Mouse (Mus musculus) layer of hippocampus, adult 18-20 months (tissue): Measurements from ENCODE around the gene Gpr18. TPM values are rescaled to one million over a fixed set of nuclear protein-coding genes. Genes with fewer than 3 reads are reported as not detected.
A peak's percentile ranks its signal among the peaks of the same experiment; 100 is the strongest.

Experiments used
- DNase-seq, 2 experiments: peaks; one replicate each; pipeline ENCODE4 v3.0.0; 2022; ENCODE audit warnings: low spot score in 2 of 2
- long read RNA-seq: library from polyadenylated mRNA; stranded (forward); transcript quantifications from one replicate; pipeline ENCODE4 v2.0.0, GENCODE M21; 2021
- total RNA-seq, 2 experiments: library from RNA; stranded (reverse); gene quantifications; 2 replicates each; pipeline ENCODE4 v1.2.3; 2021

Gpr18 gene
- not detected for total RNA-seq
- long read RNA-seq = 0 reads

DNA sequence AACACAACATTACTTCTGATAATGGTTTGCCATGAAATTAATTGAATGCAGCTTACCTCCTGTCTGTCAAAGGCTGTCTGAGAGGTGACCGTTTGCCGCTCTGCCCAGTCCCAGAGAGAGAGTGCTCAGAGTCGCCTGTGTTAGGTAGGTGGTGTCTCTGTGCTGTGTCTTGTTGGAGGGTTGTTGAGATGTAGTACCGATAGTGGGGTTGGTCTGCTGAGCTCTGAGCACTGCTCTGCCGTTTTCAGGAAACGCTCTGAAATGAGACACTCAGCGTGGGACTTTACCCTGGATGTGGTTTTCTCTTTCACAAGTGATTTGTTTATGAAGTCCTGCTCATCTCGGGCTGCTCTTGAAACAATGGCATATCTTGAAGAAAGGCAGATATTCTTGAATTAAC is at the start of gene Gpr18:
Gene Gpr18, minus strand, starts transcription at position 161 of the 400 bp plus-strand sequence.
- no peak for DNase-seq

DNA sequence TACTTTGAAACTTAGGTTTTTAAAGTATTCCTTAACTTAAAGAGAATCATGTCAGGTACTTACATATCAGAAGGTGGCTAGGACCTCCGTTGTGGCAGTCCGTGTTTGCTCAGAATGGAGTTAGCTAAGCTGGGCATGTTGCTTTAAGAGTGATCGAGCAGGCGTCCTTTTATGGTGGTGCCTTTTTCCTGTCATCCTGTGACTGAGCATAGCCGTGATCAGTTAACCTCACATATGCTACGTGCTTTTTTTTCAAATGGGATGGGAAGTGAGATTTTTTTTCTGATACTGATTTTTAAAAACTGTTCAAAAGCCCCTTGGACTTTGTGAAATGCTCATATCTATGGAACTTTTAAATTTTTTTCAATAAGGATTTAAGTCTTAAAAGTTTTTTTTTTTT is 49.4 kb upstream of the Gpr18 start, which contains the start of gene Gpr183:
Gene Gpr183, minus strand, starts transcription at position 206 of the 400 bp plus-strand sequence.
- DNase-seq = no peak

DNA sequence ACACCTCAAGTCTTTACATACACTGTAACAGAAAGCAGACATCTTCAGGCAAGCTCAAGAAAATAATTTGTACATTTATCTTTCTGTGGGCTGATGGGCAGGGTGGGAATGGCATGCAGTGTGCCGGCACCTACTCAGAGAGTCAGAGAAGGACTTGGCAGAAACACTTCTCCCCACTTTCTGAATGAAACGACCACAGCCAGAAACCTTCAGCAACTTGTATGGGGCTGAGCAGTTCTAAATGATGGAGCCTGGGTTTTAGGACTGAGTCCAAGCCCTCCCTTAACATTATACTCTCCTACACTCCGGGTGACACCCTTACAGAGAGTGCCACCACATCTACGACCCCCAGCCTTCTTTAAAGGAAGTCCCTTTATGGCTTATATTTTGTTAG is 48.4 kb upstream of the Gpr18 start:
- no peak for DNase-seq

DNA sequence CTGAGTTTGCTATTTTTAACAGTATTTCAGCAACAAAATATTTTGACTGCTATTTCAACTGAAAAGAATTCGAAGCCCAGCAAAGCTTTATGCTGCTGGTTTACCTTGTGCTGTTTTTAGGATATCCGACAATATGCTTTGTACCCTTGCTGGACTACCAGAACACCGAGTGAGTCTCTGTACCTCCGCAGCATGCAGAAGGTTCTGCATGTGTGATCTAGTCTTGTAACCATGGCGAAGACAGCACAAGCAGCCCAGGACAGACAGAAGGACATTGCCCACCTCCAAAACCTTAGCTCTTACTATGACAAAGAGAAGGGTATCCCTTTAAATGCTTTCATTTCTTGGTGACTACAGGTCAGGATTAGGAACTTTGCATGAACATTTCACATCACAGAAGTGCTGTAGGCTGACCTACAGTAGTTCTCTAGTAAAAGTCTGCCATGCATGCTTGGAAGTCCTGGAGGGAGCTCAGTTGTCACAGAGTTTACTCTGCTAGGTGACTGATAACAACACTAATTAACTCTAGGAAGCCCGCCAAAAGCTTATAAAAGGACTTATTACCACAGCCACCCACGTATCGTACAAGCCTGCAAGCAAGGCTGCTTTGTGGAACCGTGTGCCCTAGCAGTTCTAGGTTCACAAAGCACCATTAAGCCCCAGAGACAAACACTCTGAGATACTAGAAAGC is 47.8 kb upstream of the Gpr18 start:
- DNase-seq = peak in 1 of 2 experiments; percentile 64

DNA sequence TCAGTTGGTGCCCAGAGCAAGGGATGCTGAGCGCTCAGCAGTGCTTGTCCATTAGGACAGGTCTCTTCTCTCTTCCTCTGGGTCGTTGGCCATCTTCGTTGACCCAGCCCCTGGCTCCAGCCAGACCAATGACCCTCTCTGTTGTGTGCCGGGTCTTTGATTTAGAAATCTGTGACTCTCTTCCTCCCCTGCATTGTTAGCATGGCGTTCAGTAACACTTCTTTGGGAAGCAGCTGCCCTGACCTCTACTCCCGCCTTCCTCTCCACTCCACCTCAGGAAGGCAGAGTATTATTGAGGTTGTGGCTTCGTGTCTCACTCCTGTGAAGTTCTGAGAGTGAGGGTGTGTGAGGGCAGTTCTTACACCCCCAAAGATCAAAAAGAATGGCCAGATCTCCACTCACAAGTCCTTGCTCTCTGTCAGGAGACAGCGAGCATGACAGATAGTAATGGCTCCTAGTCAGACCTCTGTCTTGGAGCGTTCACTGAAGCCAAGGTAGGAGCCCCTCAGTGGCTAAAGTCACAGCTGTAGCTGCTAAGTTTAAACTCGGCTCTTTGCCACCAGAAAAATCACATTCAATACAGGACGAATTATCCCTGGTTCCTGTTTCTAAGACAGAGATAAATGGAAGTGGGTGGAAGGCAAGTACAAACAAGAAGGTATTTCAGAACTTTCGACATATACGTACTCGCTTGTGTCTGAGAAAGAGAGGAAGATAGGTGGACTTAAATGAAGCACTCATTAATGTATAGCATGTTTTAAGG is 46.7 kb upstream of the Gpr18 start:
- no peak for DNase-seq

DNA sequence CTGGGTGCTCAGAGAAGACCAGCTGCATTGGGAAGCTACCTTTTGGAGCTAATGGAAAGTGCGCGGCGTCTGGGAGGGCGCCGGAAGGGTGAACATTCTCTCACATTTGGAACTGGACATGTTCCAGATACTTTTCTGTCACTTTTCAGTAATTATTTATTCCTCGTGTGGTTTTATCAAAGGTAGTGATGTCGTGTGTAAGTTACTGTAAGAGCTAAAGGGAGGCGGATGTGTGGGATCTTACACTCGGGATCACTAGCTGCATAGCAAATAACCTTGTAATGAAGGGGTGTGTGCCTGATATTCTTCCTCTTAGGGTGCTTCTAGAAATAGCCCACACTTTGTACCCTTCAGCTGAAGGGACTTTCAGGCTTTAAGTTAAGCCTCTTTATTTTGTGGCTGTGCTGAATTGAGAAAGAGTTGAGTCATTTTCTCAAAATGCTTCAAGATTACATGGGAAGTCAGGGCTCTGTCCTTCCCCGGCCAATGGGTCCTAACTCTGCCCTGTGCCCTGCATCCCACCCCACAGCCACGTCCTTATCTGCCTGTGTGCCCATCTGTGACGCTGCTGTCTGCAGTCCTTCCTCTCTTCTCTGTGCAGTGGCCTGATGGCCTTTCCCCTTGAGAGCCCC is 46.0 kb upstream of the Gpr18 start:
- no peak for DNase-seq

DNA sequence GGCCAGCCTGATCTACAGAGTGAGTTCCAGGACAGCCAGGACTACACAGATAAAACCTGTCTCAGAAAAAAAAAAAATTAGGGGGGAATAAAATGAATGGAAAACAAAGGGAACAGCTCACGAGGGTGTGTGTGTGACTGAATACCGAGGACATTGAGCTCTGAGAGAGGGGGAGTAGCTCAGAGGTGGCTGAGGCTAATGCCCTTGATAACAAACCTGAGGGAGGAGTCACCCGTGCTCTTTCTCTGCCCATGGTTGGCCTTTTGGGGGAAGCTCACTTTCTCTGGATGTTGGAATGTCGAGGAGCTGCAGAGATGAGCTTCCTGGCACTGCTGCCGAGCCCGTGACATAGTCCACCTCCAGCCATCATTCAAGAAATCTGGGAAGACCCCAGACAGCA is 45.4 kb upstream of the Gpr18 start:
- DNase-seq = no peak

DNA sequence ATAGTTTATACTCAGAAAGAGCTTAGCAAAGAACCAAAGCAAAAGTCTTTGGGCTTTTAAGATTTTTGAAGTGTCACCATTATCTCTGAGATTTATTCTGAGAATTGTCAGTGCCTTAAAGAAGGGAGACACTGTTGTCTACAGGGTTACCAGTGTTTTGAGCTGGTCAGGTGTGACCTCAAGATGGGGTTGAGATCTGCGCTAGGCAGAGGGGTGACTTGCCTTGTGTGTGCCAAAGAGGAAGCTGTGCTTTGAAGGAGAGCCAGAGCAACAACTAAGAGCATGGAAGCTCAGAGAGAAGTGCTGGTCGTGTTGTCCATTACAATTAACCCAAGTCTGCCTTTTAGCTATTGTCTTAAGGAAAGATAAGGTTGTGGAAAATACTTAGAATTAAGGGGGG is 45.0 kb upstream of the Gpr18 start:
- no peak for DNase-seq

DNA sequence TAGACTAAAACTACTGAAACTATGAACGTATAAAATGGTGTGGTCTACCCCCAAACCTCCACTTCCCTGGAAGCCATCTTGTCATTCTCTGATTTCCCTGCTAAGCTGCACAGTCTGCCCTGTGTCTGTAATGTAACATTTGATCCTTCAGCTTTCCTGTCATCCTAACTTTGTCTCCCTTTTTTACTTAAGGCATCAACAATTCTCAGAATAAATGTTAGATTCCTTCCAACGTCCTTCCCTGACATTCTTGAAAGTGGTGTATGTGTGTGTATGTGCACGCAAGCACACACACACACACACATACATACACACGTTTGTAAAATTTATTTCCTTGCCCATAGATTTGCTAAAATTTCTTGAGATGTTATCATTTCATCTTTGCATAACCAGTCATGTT is 44.5 kb upstream of the Gpr18 start:
- DNase-seq = no peak

DNA sequence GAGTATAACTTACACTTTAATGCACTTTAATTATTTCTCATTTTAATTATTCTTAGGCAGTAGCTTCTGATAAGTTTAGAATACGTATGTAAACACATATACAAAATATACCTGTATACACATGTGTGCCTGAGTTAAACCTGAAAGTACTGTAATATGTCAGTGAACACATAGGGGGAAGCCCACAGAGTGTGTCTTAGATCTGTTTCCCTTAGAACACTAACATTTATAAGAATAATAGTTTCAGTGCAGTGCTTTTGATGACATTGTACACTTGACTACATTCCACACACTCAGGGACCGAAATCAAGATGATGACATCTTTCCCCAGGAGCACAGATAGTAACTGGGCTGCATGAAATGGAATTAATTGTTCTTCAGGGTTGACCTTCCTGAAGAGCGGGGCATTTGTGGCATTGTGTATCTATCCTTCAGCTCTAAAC is 44.0 kb upstream of the Gpr18 start:
- DNase-seq = no peak

DNA sequence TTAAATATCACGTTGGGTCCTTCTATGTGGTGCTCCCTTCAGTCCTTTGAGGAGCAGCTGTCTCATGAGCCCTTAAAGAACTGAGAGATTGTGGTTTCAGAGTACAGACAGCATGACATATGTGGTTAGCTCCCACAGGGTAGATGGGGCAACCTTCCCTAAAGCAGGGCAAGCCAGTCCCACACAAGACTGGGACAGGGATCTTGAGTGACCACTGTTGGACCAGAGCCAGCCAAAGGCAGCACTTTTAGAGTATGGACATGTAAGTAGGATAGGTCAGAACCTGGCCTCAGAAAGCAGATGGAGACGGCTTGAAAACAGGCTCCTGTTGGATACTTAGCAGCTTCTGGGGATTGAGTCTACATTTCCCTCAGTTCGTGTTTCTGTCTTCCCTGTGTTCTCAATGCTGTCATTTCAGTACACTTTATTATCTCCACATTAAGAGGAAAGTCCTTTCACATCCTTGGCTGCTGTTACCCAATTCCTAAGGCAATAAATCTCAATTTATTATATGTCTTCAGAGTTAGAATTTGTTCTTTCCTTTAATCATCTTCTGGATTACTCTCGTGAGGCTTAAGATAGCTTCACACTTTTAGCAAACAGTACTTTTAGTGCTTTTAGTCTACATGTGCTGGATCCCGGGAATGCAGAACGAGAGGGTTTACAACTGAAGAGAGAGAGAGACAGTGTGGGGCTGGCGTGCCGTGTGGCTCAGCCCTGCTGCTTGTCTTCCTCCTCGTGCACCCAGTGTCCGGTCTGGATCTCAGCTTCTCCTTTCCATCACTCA is 43.4 kb upstream of the Gpr18 start:
- DNase-seq = no peak

DNA sequence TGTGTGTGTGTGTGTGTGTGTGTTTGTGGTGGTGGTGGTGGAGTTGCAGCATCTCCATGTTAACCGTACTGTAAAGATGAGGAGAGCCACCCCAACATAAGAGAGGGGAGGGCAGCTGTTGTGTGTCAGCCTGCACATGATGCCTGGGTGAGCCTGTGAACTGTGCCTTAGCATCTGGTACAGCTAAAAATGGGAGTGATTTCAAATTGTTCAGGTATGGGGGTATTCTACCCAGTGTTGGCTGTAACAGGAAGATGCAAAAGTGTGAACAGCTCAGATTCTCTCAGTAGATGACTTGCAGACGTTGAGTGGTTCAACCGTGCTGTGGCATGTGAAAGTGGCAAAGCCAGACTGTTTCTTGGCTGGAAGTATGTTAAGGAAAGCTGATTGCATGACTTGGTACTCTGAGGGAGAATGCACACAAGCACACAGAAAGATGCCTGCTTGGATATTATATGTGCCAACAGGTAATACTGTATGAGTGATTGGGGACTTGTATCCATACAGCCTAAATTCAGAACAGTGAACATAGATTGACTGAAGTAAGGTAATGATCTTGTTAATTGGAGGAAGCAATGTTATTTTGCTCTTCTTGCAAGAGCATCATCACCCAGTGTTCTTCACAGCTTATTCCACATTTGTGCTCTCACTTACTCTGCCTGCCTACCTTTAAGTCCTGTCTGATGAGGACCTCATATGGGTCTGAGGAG is 42.6 kb upstream of the Gpr18 start:
- DNase-seq = no peak

DNA sequence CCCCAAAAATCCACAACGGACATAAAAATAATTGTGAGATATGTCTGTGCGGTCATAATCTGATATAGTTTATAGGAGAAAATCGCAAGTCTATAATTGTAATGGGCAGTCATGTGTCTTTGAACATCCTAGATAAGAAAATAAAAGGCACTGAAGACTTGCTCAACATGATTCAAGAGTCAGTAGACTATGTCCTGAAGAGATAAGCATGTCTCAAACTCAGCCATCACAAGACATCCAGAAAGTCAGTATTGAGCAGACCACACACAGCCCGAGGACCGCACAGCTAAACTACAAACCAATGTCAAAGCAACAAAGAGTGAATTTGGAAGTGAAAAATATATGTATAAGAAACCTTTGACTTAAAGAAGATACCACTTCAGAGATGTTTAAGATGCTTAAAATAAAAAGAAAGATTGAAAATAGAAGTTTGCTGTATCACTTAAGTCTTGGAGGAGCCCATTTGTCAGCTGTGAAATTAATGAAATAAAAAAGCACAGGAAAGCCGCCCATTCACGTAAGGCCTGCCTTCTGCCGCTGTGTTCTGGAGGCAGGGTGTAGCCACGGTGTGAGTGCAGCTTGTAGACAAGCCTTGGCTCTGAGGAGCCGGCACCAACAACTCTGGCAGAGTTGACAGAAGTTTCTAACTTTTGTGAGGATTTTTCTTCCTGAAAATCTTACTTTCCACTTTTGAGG is 41.7 kb upstream of the Gpr18 start:
- DNase-seq = peak in 1 of 2 experiments; percentile 28

DNA sequence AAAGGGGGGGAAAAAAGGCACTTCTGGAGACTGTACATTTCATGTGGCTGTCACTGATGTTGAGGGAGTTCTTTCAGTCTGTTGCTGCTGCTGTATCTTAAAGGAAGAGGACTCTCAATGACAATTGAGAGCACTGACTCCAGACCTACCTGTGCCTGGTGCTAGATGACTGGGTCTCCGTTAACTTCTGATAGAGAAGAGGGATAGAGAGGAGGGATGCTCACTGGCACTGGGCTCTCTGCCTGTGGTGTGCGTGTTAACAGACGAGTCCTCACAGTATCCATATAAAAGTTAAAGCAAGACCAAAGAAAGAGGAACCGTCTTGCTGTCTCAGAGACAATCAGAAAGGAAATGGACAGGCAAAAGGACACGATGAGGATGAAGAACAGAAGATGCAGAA is 40.7 kb upstream of the Gpr18 start:
- DNase-seq = no peak

DNA sequence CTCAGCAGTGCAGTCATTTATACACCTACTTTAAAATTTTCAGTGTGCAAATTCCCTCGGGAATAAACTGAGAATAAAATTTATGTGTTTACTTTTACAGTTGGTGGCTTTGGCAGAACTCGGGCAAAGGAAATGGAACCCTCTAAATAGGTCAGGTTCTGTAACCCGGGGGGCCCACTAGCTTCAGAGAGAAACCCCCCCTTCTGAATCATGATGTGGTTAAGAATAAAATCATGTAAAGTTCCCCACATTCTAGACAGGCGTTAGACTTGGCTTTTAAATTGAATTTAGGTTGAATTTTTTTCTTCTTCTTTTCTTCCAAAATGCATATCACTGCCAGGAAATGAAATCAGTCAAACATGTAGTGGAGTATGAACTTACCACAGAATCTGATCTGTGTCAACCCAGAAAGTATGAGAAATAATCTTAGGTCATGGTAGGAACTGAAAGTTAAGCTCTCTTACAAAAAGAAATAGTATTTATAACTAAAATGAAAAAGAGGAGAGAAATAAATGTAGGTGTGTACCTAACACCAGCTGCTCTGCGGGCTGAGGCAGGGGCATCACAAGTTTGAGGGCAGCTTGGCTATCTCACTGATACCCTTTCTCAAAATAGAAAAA is 39.7 kb upstream of the Gpr18 start:
- no peak for DNase-seq

DNA sequence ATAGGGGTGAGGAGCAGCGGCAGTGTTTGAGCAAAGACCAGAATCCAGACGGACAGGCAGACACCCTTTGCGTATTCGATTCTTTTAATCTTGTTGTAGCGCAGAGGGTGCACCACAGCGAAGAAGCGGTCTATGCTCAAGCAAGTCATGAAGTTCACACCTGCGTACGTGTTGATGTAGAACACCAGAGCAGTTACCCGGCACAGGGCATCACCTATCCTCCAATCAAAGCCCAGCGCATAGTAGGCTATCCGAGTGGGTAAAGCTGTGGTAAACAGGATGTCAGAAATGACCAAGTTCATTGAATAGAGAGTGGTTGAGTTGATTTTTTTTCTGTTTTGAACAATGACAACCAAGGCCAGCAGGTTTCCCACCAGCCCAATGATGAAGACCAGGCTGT is 39.0 kb upstream of the Gpr18 start:
- no peak for DNase-seq

DNA sequence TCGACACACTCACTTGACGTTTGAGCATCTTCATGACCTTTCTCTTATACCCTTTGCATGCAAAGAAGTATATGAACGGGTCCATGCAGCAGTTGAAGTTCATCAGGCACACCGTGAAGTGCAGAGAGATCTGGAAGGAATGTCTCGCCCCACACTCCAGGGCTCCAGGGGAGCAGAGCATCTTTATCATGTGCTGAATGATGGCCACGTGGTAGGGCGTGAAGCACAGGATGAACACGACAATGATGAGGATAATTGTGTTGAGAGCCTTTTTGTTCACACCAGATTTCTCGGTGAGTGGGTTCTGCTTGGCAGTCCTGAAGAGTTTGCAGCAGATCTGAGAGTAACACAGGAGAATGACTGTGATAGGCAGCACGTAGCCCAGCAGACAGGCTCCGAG is 38.5 kb upstream of the Gpr18 start:
- DNase-seq = no peak

DNA sequence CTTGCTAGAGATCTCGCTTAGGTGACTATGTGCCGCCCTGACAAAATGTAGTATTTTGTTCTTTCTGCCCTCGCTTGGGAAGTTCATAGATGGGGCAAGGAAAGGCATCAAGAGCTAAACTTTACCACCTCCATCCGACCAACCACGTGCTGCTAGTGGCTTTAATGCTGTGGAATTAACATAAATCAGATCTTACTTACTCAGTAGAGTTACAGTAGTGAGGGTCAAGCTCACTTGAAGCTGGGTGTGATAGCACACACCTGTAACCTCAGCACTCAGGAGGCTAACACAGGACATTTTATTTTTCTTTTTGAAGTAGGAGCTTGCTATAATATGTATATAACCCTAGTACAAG is 36.4 kb upstream of the Gpr18 start:
- no peak for DNase-seq

DNA sequence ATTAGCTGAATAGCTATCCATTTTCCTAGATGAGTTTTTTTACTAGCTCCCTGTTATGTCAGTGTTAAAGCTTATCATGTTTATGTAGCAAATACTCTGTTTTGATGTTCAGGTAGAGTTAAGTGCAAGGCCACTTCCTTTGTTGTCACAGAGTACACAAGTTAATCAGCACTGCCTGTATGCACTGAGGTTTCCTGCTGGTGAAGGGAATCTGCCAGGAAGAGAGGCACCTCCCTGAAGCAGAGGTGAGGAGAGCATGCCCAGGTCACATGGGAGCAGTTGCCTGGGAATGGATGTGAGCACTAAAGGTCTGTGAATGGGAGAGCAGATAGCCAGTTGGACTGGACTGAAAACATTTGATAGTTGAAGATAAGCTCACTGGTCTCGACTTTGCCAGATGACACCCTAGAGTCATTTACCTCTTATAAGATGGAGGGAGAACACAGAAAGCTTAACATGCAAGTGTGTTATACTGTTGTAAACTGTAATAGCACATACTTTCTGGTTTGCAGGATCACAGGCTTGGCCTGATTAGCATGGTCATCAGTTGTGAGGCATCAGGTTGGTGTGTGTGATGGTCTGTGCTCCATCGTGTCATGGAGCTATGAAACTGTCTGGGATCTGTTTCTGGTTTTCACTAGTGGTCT is 35.9 kb upstream of the Gpr18 start:
- DNase-seq = no peak
